Mouse (Mus musculus) splenic B cell, adult 2 months (primary cell): Measurements from ENCODE around the gene Rhov.
A peak's percentile ranks its signal among the peaks of the same experiment; 100 is the strongest.

Experiments
- DNase-seq: peaks from one replicate; pipeline ENCODE4 v3.0.0-alpha.2; 2011; ENCODE audit warnings: low read depth, low spot score
- H3K27me3 ChIP-seq: 2 replicates; pipeline ENCODE4 v1.6.1; 2012; ENCODE audit warnings: mild to moderate bottlenecking, low read length, moderate library complexity, mixed read lengths; ENCODE audit not compliant: control insufficient read depth, poor library complexity, insufficient read depth, severe bottlenecking
- H3K36me3 ChIP-seq: 2 replicates; pipeline ENCODE4 v1.6.1; 2012; ENCODE audit warnings: mild to moderate bottlenecking, low read length, moderate library complexity, mixed read lengths; ENCODE audit not compliant: control insufficient read depth, poor library complexity, insufficient read depth, severe bottlenecking

The Rhov gene

GRCm38 (mm10) chr2:119298330-119298729, 27.3 kb upstream of the Rhov start:
- no peaks in the 10 kb centered on the region for H3K27me3 ChIP-seq
- peaks cover 8% of the 10 kb centered on the region for H3K36me3 ChIP-seq
- peak; percentile 77 for DNase-seq

GRCm38 (mm10) chr2:119297506-119297905, 26.4 kb upstream of the Rhov start:
- Histone ChIP-seq H3K27me3 (no peaks in the 10 kb centered on the region), H3K36me3 (peaks cover 11% of the 10 kb centered on the region)
- DNase-seq, result no peak

GRCm38 (mm10) chr2:119296756-119297155, 25.7 kb upstream of the Rhov start:
- peaks cover 11% of the 10 kb centered on the region for H3K36me3 ChIP-seq
- DNase-seq, result no peak
- H3K27me3 ChIP-seq, result no peaks in the 10 kb centered on the region

- Histone ChIP-seq H3K27me3 (no peaks in the 10 kb centered on the region), H3K36me3 (peaks cover 19% of the 10 kb centered on the region)
- DNase-seq, result no peak
Measured at GRCm38 (mm10) chr2:119294411-119294810, 23.3 kb upstream of the Rhov start.

GRCm38 (mm10) chr2:119293776-119294390, 22.8 kb upstream of the Rhov start:
- Histone ChIP-seq H3K27me3 (no peaks in the 10 kb centered on the region), H3K36me3 (peaks cover 19% of the 10 kb centered on the region)
- no peak for DNase-seq

- H3K36me3 ChIP-seq, result peaks cover 19% of the 10 kb centered on the region
- no peak for DNase-seq
- H3K27me3 ChIP-seq, result no peaks in the 10 kb centered on the region
Measured at GRCm38 (mm10) chr2:119293311-119293710, 22.2 kb upstream of the Rhov start.

- Histone ChIP-seq H3K27me3 (no peaks in the 10 kb centered on the region), H3K36me3 (peaks cover 19% of the 10 kb centered on the region)
- no peak for DNase-seq
Measured at GRCm38 (mm10) chr2:119292852-119293251, 21.8 kb upstream of the Rhov start.

- Histone ChIP-seq H3K27me3 (no peaks in the 10 kb centered on the region), H3K36me3 (peaks cover 18% of the 10 kb centered on the region)
- no peak for DNase-seq
Measured at GRCm38 (mm10) chr2:119292281-119292680, 21.2 kb upstream of the Rhov start.

- DNase-seq, result peak; percentile 81
- H3K27me3 ChIP-seq, result no peaks in the 10 kb centered on the region
- H3K36me3 ChIP-seq, result peaks cover 15% of the 10 kb centered on the region; the same call in 1 of the 2 replicates
Measured at GRCm38 (mm10) chr2:119289014-119289416, 17.9 kb upstream of the Rhov start.

GRCm38 (mm10) chr2:119288270-119288882, 17.3 kb upstream of the Rhov start, which contains the start of gene Vps18:
TSS of gene Vps18 (plus strand) at chr2:119288740.
- Histone ChIP-seq H3K27me3 (no peaks in the 10 kb centered on the region), H3K36me3 (peaks cover 11% of the 10 kb centered on the region; the same call in 1 of the 2 replicates)
- DNase-seq, result peak; percentile 99

GRCm38 (mm10) chr2:119287372-119287771, 16.3 kb upstream of the Rhov start:
- peak; percentile 45 for DNase-seq
- Histone ChIP-seq H3K36me3 (peaks cover 8% of the 10 kb centered on the region; the same call in 1 of the 2 replicates), H3K27me3 (no peaks in the 10 kb centered on the region)

GRCm38 (mm10) chr2:119281899-119282565, 11.0 kb upstream of the Rhov start:
- H3K36me3 ChIP-seq, result no peaks in the 10 kb centered on the region
- no peak for DNase-seq
- no peaks in the 10 kb centered on the region for H3K27me3 ChIP-seq

GRCm38 (mm10) chr2:119277810-119278209, 6.7 kb upstream of the Rhov start:
- no peaks in the 10 kb centered on the region for H3K27me3 ChIP-seq
- DNase-seq, result no peak

GRCm38 (mm10) chr2:119276926-119277325, 5.9 kb upstream of the Rhov start:
- H3K36me3 ChIP-seq, result no peaks in the 10 kb centered on the region
- no peaks in the 10 kb centered on the region for H3K27me3 ChIP-seq
- DNase-seq, result no peak

More at GRCm38 (mm10) chr2:119277810-119278209, 6.7 kb upstream of the Rhov start:
- H3K36me3 ChIP-seq, result no peaks in the 10 kb centered on the region

- no peaks in the 10 kb centered on the region for H3K36me3 ChIP-seq
- no peaks in the 10 kb centered on the region for H3K27me3 ChIP-seq
- no peak for DNase-seq
Measured at GRCm38 (mm10) chr2:119274126-119274525, 3.1 kb upstream of the Rhov start.
